Mouse (Mus musculus): ENCODE data around the gene 4932438H23Rik.

The 4932438H23Rik gene

GRCm38 (mm10) chr16:91095022-91095421, at the start of gene 4932438H23Rik:
4932438H23Rik (minus strand) TSS chr16:91095122.
- no peak for DNase-seq (ENCODE audit: low read depth, low spot score)

- no peak for DNase-seq (ENCODE audit: low read depth, low spot score)
These were observed 46.2 kb upstream of the 4932438H23Rik start for GRCm38 (mm10) chr16:91140991-91141630.

GRCm38 (mm10) chr16:91140457-91140856, 45.5 kb upstream of the 4932438H23Rik start:
- DNase-seq (ENCODE audit: low read depth, low spot score) = no peak

DNA sequence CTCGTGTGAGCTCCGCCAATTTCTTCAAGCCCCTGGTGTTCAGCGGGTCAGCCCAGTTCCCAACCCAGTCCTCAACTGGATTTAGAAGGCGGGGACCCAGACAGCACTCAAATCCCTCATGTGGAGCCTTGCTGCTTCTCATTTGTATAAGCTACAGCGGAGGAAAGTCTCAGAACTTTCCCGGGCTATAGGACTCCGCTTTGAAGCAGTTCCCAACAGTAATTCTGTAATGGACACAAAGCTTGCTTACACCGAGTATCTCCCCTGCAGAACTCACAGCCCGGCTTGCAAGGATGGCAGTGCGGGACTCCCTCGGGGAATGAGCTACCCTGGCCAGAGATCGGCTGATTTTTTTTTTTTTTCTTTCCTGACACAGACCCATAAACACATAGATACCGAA, 45.1 kb upstream of the 4932438H23Rik start:
- no peak for DNase-seq (ENCODE audit: low read depth, low spot score)

DNA sequence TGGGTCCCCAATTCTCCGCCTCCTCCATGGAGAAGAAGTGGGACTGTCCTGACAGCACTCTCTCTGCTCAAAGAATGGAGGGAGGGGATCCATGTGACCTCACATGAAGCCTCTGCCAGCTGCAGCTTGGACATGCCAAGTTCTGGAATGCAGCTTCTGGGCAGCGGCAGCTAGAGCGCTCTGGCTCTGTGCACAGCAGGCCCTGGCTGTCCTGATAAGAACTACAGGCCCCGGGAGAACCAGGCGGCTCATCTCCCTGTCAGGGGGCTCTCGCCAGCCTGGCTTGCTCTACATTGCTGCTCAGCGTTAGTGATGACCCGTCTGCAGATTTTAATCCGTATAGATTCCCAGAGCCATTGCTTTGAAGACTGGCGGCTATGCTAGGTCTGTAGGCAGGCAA, 44.6 kb upstream of the 4932438H23Rik start:
- no peak for DNase-seq (ENCODE audit: low read depth, low spot score)

GRCm38 (mm10) chr16:91138736-91139135, 43.8 kb upstream of the 4932438H23Rik start:
- DNase-seq (ENCODE audit: low read depth, low spot score) = no peak

GRCm38 (mm10) chr16:91138151-91138550, 43.2 kb upstream of the 4932438H23Rik start:
- DNase-seq (ENCODE audit: low read depth, low spot score) = no peak

DNA sequence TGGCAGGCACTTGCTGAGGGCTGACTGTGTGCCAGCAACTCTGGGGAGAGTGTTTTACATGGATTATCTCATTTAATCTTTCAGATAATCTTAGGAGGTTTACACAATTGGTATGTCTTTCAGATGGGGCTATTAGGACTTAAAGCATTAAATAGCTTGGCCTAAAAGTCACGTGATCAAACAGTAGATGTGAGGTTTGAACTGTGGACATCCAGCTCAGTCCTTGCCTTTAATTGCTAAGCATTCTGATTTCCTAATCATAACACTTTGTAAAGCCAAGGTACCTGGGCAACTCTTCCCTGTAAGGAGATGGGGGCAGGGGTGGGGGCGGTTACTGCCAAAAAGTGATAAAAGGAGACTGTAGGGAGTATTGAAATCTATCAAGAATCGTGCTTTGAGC, 41.7 kb upstream of the 4932438H23Rik start:
- DNase-seq (ENCODE audit: low read depth, low spot score) = no peak

GRCm38 (mm10) chr16:91129916-91130315, 35.0 kb upstream of the 4932438H23Rik start:
- DNase-seq (ENCODE audit: low read depth, low spot score) = no peak

GRCm38 (mm10) chr16:91128431-91128830, 33.5 kb upstream of the 4932438H23Rik start:
- DNase-seq (ENCODE audit: low read depth, low spot score) = no peak

GRCm38 (mm10) chr16:91126734-91127524, 32.0 kb upstream of the 4932438H23Rik start:
- DNase-seq (ENCODE audit: low read depth, low spot score) = no peak

DNA sequence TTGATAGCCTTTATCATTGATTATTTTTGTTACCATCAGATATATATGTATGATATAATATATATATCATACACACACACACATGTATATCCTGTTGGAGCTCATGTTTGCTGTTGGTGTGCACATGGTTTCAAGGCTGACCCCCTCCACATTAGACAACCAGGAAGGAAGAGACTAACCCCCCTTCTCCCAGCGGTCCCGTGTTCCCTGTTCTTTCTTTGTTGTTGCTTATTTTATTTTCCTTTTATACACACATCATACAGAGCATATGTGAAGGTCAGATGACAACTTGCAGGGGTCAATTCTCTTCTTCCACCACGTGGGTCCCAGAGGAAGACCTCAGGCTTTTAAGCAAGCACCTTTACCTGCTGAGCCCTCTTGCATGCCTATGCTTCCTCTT, 29.3 kb upstream of the 4932438H23Rik start:
- no peak for DNase-seq (ENCODE audit: low read depth, low spot score)

GRCm38 (mm10) chr16:91123821-91124220, 28.9 kb upstream of the 4932438H23Rik start:
- DNase-seq (ENCODE audit: low read depth, low spot score) = no peak

DNA sequence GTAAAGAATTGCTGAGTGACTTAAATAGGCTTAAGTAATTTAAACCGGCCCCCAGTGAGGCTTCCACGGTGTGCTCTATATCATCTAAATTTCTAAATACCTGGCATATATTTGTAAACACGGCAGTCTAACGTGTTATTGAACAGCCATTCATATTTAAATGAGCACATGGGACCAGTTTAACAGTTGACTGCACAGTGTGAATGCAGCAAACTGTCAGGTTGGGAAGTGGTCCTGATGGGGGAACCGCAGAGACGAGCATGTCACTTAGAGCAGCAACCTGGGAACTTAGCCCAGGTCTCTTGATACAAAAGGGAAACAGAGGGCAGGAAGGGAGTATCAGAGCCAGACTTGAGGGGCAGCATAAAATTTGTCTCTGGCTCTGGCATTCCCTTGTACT, 25.0 kb upstream of the 4932438H23Rik start:
- no peak for DNase-seq (ENCODE audit: low read depth, low spot score)

GRCm38 (mm10) chr16:91116696-91117095, 21.8 kb upstream of the 4932438H23Rik start:
- no peak for DNase-seq (ENCODE audit: low read depth, low spot score)

GRCm38 (mm10) chr16:91116006-91116405, 21.1 kb upstream of the 4932438H23Rik start:
- no peak for DNase-seq (ENCODE audit: low read depth, low spot score)

GRCm38 (mm10) chr16:91110999-91111535, 16.1 kb upstream of the 4932438H23Rik start:
- no peak for DNase-seq (ENCODE audit: low read depth, low spot score)

DNA sequence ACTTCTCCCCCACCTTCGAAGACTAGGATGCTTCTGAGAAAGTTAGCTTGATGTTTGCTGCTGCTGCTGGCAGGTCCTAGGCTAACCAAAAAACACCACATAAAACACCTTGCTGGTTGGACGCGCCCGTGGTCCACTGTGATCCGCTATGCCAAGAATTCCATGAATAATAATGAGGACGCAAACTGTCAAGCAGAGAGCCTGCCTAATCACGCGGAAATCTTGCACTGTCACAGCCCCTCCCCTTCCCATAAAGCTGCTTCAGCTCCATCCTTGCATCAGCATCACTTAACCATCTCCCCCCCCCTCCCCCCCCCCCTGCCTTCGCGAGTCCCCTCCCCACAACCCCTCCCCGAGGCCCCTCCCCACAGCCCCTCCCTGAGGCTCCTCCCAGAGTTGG, 12.7 kb upstream of the 4932438H23Rik start:
- no peak for DNase-seq (ENCODE audit: low read depth, low spot score)

- DNase-seq (ENCODE audit: low read depth, low spot score) = no peak
These were observed 10.6 kb upstream of the 4932438H23Rik start for GRCm38 (mm10) chr16:91105481-91106051.

DNA sequence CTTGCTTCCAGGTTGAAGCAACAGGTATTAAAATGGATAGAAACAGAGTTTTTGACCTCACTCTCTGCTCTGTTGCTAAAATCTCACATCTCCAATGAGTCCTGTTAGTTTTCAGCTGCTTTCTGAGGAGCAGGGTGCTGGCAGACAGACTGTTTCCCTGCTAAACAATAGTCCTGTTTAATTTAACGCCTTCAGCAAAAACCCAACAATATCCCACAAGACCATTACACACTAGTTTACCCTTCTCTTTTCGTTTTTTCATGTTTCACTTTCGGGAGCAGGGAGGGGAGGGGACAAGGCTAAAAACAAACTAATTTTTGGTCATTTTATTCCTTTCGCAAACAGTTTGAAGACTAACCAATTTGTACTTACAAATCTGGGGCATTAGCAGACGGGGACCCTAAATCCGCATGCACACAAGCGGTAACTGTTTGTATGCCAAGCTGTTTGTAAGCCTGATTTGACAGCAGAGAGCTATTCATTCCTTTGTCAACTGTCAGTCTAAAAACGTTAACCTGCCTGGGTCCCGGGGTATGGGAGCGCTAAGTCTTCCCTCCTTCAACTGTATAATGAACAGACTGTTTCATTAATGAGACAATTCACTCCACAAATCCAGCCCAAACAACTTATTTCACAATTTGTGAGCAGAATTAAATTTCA, 10.0 kb upstream of the 4932438H23Rik start:
- no peak for DNase-seq (ENCODE audit: low read depth, low spot score)

- DNase-seq (ENCODE audit: low read depth, low spot score) = no peak
These were observed 8.5 kb upstream of the 4932438H23Rik start for GRCm38 (mm10) chr16:91103386-91103785.

DNA sequence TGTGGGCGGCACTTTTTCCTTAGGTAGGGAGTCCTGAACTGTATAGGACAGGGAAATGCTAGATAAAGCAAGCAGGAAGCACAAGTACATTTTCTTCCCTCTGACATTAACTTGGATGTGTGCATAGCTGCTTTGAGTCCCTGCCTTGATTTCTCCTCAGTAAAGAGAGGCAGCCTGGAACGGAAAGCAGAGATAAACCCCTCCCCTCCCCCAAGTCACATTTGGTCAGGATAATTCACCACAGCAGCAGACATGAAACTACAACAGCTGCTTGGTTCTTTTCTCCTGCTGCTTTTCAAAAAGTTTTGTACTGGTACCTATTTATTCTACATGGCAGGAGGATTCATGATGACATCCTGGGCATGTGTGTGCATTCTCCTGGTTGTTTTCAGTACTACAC, 5.6 kb upstream of the 4932438H23Rik start:
- DNase-seq (ENCODE audit: low read depth, low spot score) = no peak
